Mouse (Mus musculus) C2C12 (cell line): ENCODE measurements around the gene Gm44973. TPM values are rescaled to one million over a fixed set of nuclear protein-coding genes. Genes with fewer than 3 reads are reported as not detected.

Experiments
- H3K27me3 ChIP-seq: one replicate; pipeline ENCODE4 v1.6.1; 2011; ENCODE audit not compliant: control insufficient read depth, insufficient read depth, insufficient read length
- H3K36me3 ChIP-seq: one replicate; pipeline ENCODE4 v1.6.1; 2011; ENCODE audit not compliant: control insufficient read depth, insufficient read depth
- H3K4me3 ChIP-seq: one replicate; pipeline ENCODE4 v1.5.1; 2011; ENCODE audit warnings: mild to moderate bottlenecking, control low read depth; ENCODE audit not compliant: poor library complexity, insufficient read depth, severe bottlenecking
- H3K79me2 ChIP-seq: one replicate; pipeline ENCODE4 v1.6.1; 2011; ENCODE audit not compliant: control insufficient read depth, insufficient read depth
- H3K79me3 ChIP-seq: one replicate; pipeline ENCODE4 v1.6.1; 2011; ENCODE audit warnings: low read depth, control low read depth
- H3ac ChIP-seq: one replicate; pipeline ENCODE3; 2011; ENCODE audit warnings: low read depth; ENCODE audit not compliant: control insufficient read depth, insufficient read length
- CEBPB ChIP-seq: IDR thresholded peaks from one replicate; pipeline ENCODE4 v1.6.1; 2011; ENCODE audit warnings: low read depth, mild to moderate bottlenecking, control low read depth, moderate library complexity
- CTCF ChIP-seq: IDR thresholded peaks from one replicate; pipeline ENCODE4 v1.5.1; 2011; ENCODE audit not compliant: control insufficient read depth, insufficient read depth, insufficient read length
- FOSL1 ChIP-seq: IDR thresholded peaks from one replicate; pipeline ENCODE4 v1.8.0; 2011; ENCODE audit warnings: mild to moderate bottlenecking, low read length; ENCODE audit not compliant: poor library complexity, insufficient read depth, severe bottlenecking
- MAX ChIP-seq: IDR thresholded peaks from one replicate; pipeline ENCODE4 v1.6.1; 2011; ENCODE audit warnings: mild to moderate bottlenecking, control low read depth
- MYOD1 ChIP-seq: IDR thresholded peaks from one replicate; pipeline ENCODE4 v1.6.1; 2011; ENCODE audit warnings: low read depth; ENCODE audit not compliant: control insufficient read depth, insufficient read length
- MYOG ChIP-seq: IDR thresholded peaks from one replicate; pipeline ENCODE4 v1.6.1; 2011; ENCODE audit not compliant: control insufficient read depth, insufficient read length; ENCODE audit errors: extremely low read depth
- USF1 ChIP-seq: IDR thresholded peaks from one replicate; pipeline ENCODE4 v1.6.1; 2011; ENCODE audit warnings: low read depth, mild to moderate bottlenecking, control low read depth, moderate library complexity
- polyA plus RNA-seq: library from polyadenylated mRNA; unstranded; fragments of >200 nt; fragmentation: generic; extraction: Trizol; gene quantifications from one replicate; pipeline ENCODE4 v1.2.1, GENCODE M21; 2012; ENCODE audit warnings: missing spikeins

The Gm44973 gene
- polyA plus RNA-seq, 1 experiment: not detected

- Histone ChIP-seq H3K4me3 (peak overlapping the region; percentile 75), H3K27me3 (peaks cover 11% of the 10 kb centered on the region), H3K36me3 (peaks cover 7% of the 10 kb centered on the region), H3K79me2 (peaks cover 30% of the 10 kb centered on the region), H3K79me3 (peaks cover 25% of the 10 kb centered on the region), H3ac (peak overlapping the region; percentile 94)
- TF ChIP-seq MYOD1 (no peak), MYOG (no peak), CTCF (peak; percentile 86), MAX (peak; percentile 64), CEBPB (no peak), USF1 (no peak), FOSL1 (no peak)
Observed at GRCm38 (mm10) chr7:5060239-5060731, 45.0 kb downstream of the Gm44973 start.

GRCm38 (mm10) chr7:5060944-5061773 lies 45.9 kb downstream of the Gm44973 start:
- H3K79me2 ChIP-seq: peaks cover 39% of the 10 kb centered on the region
- peaks cover 7% of the 10 kb centered on the region for H3K27me3 ChIP-seq
- TF ChIP-seq USF1: no peak
- TF ChIP-seq CTCF: peak; percentile 18
- no peak for TF ChIP-seq FOSL1
- H3K36me3 ChIP-seq: peaks cover 14% of the 10 kb centered on the region
- H3K79me3 ChIP-seq: peaks cover 34% of the 10 kb centered on the region
- peak overlapping the region; percentile 93 for H3ac ChIP-seq
- peak overlapping the region; percentile 75 for H3K4me3 ChIP-seq

- TF ChIP-seq MYOG: no peak
- no peak for TF ChIP-seq FOSL1
- no peak for TF ChIP-seq CTCF
- no peak for TF ChIP-seq MAX
- no peak for TF ChIP-seq MYOD1
- no peak for TF ChIP-seq CEBPB
- TF ChIP-seq USF1: no peak
- Histone ChIP-seq H3K4me3 (peak within 1 kb of the TSS; percentile 75), H3ac (peak within 1 kb of the TSS; percentile 93), H3K79me3 (peaks cover 41% of the 10 kb centered on the region), H3K79me2 (peaks cover 46% of the 10 kb centered on the region), H3K27me3 (peaks cover 3% of the 10 kb centered on the region), H3K36me3 (peaks cover 22% of the 10 kb centered on the region)
Observed at GRCm38 (mm10) chr7:5061774-5062359, 46.6 kb downstream of the Gm44973 start, which contains the start of gene U2af2. TSS of gene U2af2 (plus strand) at chr7:5062143.

GRCm38 (mm10) chr7:5062360-5063001 lies 47.2 kb downstream of the Gm44973 start:
- peaks cover 52% of the 10 kb centered on the region for H3K79me2 ChIP-seq
- peaks cover 47% of the 10 kb centered on the region for H3K79me3 ChIP-seq
- peaks cover 26% of the 10 kb centered on the region for H3K36me3 ChIP-seq
- TF ChIP-seq CEBPB (no peak), USF1 (peak; percentile 84), FOSL1 (no peak)
- peak overlapping the region; percentile 75 for H3K4me3 ChIP-seq
- H3ac ChIP-seq: peak overlapping the region; percentile 86
- no peaks in the 10 kb centered on the region for H3K27me3 ChIP-seq

- H3K79me2 ChIP-seq: peaks cover 76% of the 10 kb centered on the region
- H3K4me3 ChIP-seq: no peak overlapping the region
- peaks cover 70% of the 10 kb centered on the region for H3K79me3 ChIP-seq
- no peaks in the 10 kb centered on the region for H3K27me3 ChIP-seq
- peaks cover 49% of the 10 kb centered on the region for H3K36me3 ChIP-seq
- H3ac ChIP-seq: no peak overlapping the region
- no peak for TF ChIP-seq USF1
- no peak for TF ChIP-seq CTCF
- no peak for TF ChIP-seq MYOD1
- TF ChIP-seq FOSL1: no peak
- TF ChIP-seq CEBPB: no peak
- TF ChIP-seq MYOG: no peak
- TF ChIP-seq MAX: no peak
Observed at GRCm38 (mm10) chr7:5064886-5065285, 49.6 kb downstream of the Gm44973 start.

- H3K27me3 ChIP-seq: no peaks in the 10 kb centered on the region
- H3K4me3 ChIP-seq: no peak overlapping the region
- H3K79me2 ChIP-seq: peaks cover 86% of the 10 kb centered on the region
- peaks cover 82% of the 10 kb centered on the region for H3K36me3 ChIP-seq
- TF ChIP-seq USF1: no peak
- TF ChIP-seq FOSL1: no peak
- no peak for TF ChIP-seq MAX
- no peak for TF ChIP-seq CTCF
- no peak for TF ChIP-seq MYOG
- no peak for TF ChIP-seq CEBPB
- no peak for TF ChIP-seq MYOD1
- H3K79me3 ChIP-seq: peaks cover 57% of the 10 kb centered on the region
- no peak overlapping the region for H3ac ChIP-seq
Observed at GRCm38 (mm10) chr7:5073586-5073985, 58.3 kb downstream of the Gm44973 start.
